Mouse (Mus musculus) spleen, adult 2 months (tissue): Measurements from ENCODE around the gene Rplp0.

Source experiments
- CTCF ChIP-seq: fragments of 200-500 bp; IDR thresholded peaks from 2 replicates; pipeline ENCODE4 v1.5.1; 2011; ENCODE audit warnings: mild to moderate bottlenecking, inconsistent platforms; ENCODE audit not compliant: insufficient read depth, insufficient read length, insufficient replicate concordance; ENCODE audit errors: extremely low read depth
- POLR2A ChIP-seq: fragments of 200-500 bp; IDR thresholded peaks from 2 replicates; pipeline ENCODE4 v1.6.1; 2011; ENCODE audit warnings: low read depth, low read length, inconsistent platforms

- no peak for TF ChIP-seq CTCF
- TF ChIP-seq POLR2A = no peak
Observed at GRCm38 (mm10) chr5:115531671-115532270, 27.5 kb upstream of the Rplp0 start.
